Mouse (Mus musculus): ENCODE data around the gene B230118H07Rik. TPM values are rescaled to one million over a fixed set of nuclear protein-coding genes. Genes with fewer than 3 reads are reported as not detected.
A peak's percentile ranks its signal among the peaks of the same experiment; 100 is the strongest.

Gene B230118H07Rik
- polyA plus RNA-seq, 2 experiments, result 4.8 to 21.3 TPM

DNA sequence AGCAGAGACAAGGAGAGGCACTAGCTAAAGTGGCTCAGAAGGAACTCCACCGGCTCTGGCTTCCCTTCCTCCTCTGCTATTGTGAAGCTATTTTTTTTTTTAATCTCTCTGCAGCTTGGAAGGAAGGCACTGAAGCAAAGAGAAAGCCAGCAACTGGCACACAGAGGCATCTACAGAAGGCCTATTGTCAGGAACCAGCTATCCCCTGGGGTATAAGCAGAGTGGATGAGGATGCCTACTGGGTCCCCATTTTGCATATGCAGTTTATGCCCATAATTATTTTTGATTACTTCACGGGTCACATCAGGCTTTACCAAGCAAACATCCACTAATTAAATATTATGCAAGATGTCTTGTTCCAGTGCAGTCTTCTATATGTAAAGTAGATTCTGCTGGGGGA lies 115.6 kb downstream of the B230118H07Rik start:
- DNase-seq (ENCODE audit: low read depth in 3 of 3, low spot score in 3 of 3) (no peak), ATAC-seq (ENCODE audit: insufficient read depth) (no peak)
- Histone ChIP-seq H3K27me3 (ENCODE audit: control insufficient read depth, insufficient read depth, low read length) (no peaks in the 10 kb centered on the region), H3K4me3 (ENCODE audit: insufficient read depth in 1 of 2, low read depth in 2 of 2, low read length in 2 of 2) (no peak overlapping the region), H3K9ac (replicated peaks) (no peak overlapping the region), H3K36me3 (replicated peaks; ENCODE audit: control insufficient read depth, insufficient read depth, low read depth) (no peaks in the 10 kb centered on the region), H3K4me2 (ENCODE audit: low read depth) (no peak overlapping the region), H3K27ac (no peak overlapping the region), H3K4me1 (replicated peaks; ENCODE audit: control insufficient read depth in 2 of 2, insufficient read depth in 2 of 2, low read length in 1 of 2) (no peaks in the 10 kb centered on the region), H3K9me3 (ENCODE audit: control insufficient read depth, low read length) (no peaks in the 10 kb centered on the region)
- 43% methylated on average over 2 of the region's 2 CpGs for WGBS (ENCODE audit: insufficient replicate concordance)
- TF ChIP-seq CTCF (IDR thresholded peaks at IDR 0.05; ENCODE audit: low read depth), result no peak
- no peak for TF ChIP-seq EP300 (IDR thresholded peaks at IDR 0.05; ENCODE audit: low read depth)

DNA sequence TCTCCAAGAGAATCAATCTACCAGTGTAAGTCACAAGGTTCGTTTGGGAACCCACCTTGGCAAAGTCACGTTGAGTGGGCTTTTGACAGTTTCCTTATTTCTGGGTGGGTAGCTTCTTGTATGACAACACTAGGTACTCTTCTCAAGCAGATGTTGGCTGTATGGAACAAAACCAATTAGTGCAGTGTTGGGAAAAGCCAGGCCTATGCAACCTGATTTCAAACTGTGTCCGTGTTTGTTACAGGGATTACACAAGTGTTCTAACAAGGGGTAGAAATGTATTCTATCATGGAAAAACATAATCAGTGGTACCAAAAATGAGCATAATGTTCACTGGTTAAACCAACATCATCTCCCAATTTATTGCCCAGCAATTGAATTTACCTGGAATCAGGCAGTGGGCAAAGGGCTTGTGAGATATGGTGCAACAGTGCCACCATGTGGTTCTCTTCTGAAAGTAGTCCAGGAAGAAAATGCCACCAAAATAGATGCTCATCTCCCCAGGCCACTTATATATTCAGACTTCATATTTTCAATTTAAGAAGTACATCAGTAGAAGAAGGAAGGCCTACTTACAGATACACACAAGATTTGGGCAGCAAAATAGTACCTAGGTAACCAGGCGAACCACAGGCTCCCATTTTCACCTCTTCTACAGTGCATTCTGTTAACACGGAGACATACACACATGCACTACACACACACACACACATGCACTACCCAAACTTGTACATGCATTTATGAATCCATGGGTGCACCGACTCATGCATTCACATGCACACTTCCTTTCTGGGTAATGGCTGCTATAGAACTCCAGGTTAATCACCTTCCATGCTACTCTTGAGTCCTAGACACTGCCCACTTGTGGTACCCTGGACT lies 123.6 kb downstream of the B230118H07Rik start:
- Histone ChIP-seq H3K9me3 (ENCODE audit: control insufficient read depth, low read length) (no peaks in the 10 kb centered on the region), H3K4me2 (ENCODE audit: low read depth) (no peak overlapping the region), H3K4me3 (ENCODE audit: insufficient read depth in 1 of 2, low read depth in 2 of 2, low read length in 2 of 2) (no peak overlapping the region), H3K27me3 (ENCODE audit: control insufficient read depth, insufficient read depth, low read length) (no peaks in the 10 kb centered on the region), H3K27ac (no peak overlapping the region), H3K4me1 (replicated peaks; ENCODE audit: control insufficient read depth in 2 of 2, insufficient read depth in 2 of 2, low read length in 1 of 2) (no peaks in the 10 kb centered on the region), H3K36me3 (replicated peaks; ENCODE audit: control insufficient read depth, insufficient read depth, low read depth) (no peaks in the 10 kb centered on the region), H3K9ac (replicated peaks) (no peak overlapping the region)
- peak in 2 of 3 experiments; percentile 2 to 10 for DNase-seq (ENCODE audit: low read depth in 3 of 3, low spot score in 3 of 3)
- TF ChIP-seq EP300 (IDR thresholded peaks at IDR 0.05; ENCODE audit: low read depth) (no peak), CTCF (IDR thresholded peaks at IDR 0.05; ENCODE audit: low read depth) (peak; percentile 53; the same call in 1 of the 2 replicates)
- 49% methylated on average over 6 of the region's 6 CpGs for WGBS (ENCODE audit: insufficient replicate concordance)
- ATAC-seq (ENCODE audit: insufficient read depth), result no peak

DNA sequence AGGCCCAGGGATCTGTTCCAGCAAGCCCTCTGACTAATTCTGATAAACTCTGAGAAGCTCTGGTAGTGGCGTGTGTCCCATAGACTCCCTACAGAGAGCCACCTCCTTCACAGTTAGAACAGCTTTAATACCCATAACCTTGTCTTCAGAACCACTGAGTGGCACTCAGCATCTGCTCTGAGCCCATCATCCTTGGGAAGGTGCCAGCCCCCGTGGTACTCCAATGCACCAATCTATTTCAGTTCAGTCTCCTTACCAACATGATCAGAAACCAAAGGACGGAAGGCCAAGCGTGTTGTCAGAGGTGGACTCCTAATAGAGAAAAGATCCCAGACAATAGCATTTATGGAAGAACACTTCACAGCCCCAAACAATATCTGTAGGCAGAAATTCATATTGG lies 124.2 kb downstream of the B230118H07Rik start:
- no peak overlapping the region for H3K27ac ChIP-seq
- WGBS (ENCODE audit: insufficient replicate concordance), result 65% methylated on average over 4 of the region's 4 CpGs
- ATAC-seq (ENCODE audit: insufficient read depth), result no peak

DNA sequence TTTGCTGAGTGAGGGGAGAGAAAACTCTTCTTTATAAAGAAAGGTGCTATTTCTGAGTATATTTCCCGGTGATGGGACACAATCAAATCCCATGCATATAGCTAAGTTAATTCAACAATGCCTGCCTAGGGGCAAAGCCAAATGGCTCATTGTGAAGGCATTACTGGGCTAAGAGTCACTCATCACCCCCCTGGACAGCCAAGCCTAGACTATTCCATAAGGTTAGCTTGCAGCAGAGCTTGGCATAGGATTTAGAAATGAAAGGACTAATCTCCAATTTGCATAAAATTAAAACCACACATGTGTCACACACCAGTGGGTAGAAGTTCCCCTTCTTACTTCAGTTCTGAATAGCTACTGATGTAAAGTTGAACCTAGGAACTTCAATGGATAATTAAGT lies 128.8 kb downstream of the B230118H07Rik start:
- no peak overlapping the region for H3K4me3 ChIP-seq (ENCODE audit: insufficient read depth in 1 of 2, low read depth in 2 of 2, low read length in 2 of 2)
- no peak for TF ChIP-seq CTCF (IDR thresholded peaks at IDR 0.05; ENCODE audit: low read depth)
- no peaks in the 10 kb centered on the region for H3K4me1 ChIP-seq (replicated peaks; ENCODE audit: control insufficient read depth in 2 of 2, insufficient read depth in 2 of 2, low read length in 1 of 2)
- ATAC-seq (ENCODE audit: insufficient read depth), result no peak
- H3K27ac ChIP-seq, result no peak overlapping the region
- H3K9ac ChIP-seq (replicated peaks), result no peak overlapping the region
- no peak for DNase-seq (ENCODE audit: low read depth in 3 of 3, low spot score in 3 of 3)
- WGBS (ENCODE audit: insufficient replicate concordance), result 63% methylated on average over 1 of the region's 1 CpGs
- H3K36me3 ChIP-seq (replicated peaks; ENCODE audit: control insufficient read depth, insufficient read depth, low read depth), result no peaks in the 10 kb centered on the region
- no peak overlapping the region for H3K4me2 ChIP-seq (ENCODE audit: low read depth)
- no peaks in the 10 kb centered on the region for H3K9me3 ChIP-seq (ENCODE audit: control insufficient read depth, low read length)
- no peaks in the 10 kb centered on the region for H3K27me3 ChIP-seq (ENCODE audit: control insufficient read depth, insufficient read depth, low read length)

More for the DNA sequence above, 124.2 kb downstream of the B230118H07Rik start:
- H3K4me3 ChIP-seq (ENCODE audit: insufficient read depth in 1 of 2, low read depth in 2 of 2, low read length in 2 of 2), result no peak overlapping the region
- no peaks in the 10 kb centered on the region for H3K36me3 ChIP-seq (replicated peaks; ENCODE audit: control insufficient read depth, insufficient read depth, low read depth)
- H3K9me3 ChIP-seq (ENCODE audit: control insufficient read depth, low read length), result no peaks in the 10 kb centered on the region
- DNase-seq (ENCODE audit: low read depth in 3 of 3, low spot score in 3 of 3), result no peak
- no peaks in the 10 kb centered on the region for H3K27me3 ChIP-seq (ENCODE audit: control insufficient read depth, insufficient read depth, low read length)
- no peaks in the 10 kb centered on the region for H3K4me1 ChIP-seq (replicated peaks; ENCODE audit: control insufficient read depth in 2 of 2, insufficient read depth in 2 of 2, low read length in 1 of 2)
- H3K4me2 ChIP-seq (ENCODE audit: low read depth), result no peak overlapping the region
- no peak overlapping the region for H3K9ac ChIP-seq (replicated peaks)
- TF ChIP-seq EP300 (IDR thresholded peaks at IDR 0.05; ENCODE audit: low read depth), result no peak

DNA sequence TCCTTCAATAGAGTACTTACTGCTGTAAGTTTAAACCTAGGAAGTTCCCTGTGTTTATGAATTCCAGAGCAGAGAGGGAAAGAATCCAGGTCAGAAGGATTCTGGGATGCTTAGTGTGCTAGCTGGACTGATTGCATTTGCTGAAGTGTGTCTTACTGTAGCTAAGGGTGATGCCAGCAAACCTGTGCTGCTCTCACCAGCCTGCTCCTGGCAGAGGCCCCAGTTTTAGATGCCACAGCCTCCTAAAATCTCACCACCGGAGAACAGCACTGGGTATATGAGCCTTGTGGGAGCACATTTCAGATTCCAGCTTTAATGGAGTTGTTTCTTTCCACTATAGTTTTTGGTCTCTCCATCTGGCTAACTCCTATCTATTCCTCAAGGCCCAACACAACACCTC lies 129.4 kb downstream of the B230118H07Rik start:
- Histone ChIP-seq H3K27me3 (ENCODE audit: control insufficient read depth, insufficient read depth, low read length) (no peaks in the 10 kb centered on the region), H3K9ac (replicated peaks) (no peak overlapping the region), H3K27ac (no peak overlapping the region), H3K4me3 (ENCODE audit: insufficient read depth in 1 of 2, low read depth in 2 of 2, low read length in 2 of 2) (no peak overlapping the region), H3K4me1 (replicated peaks; ENCODE audit: control insufficient read depth in 2 of 2, insufficient read depth in 2 of 2, low read length in 1 of 2) (no peaks in the 10 kb centered on the region), H3K4me2 (ENCODE audit: low read depth) (no peak overlapping the region), H3K9me3 (ENCODE audit: control insufficient read depth, low read length) (no peaks in the 10 kb centered on the region), H3K36me3 (replicated peaks; ENCODE audit: control insufficient read depth, insufficient read depth, low read depth) (no peaks in the 10 kb centered on the region)
- 74% methylated on average over 1 of the region's 1 CpGs for WGBS (ENCODE audit: insufficient replicate concordance)
- DNase-seq (ENCODE audit: low read depth in 3 of 3, low spot score in 3 of 3) (no peak), ATAC-seq (ENCODE audit: insufficient read depth) (no peak)
- TF ChIP-seq CTCF (IDR thresholded peaks at IDR 0.05; ENCODE audit: low read depth), result no peak
- TF ChIP-seq EP300 (IDR thresholded peaks at IDR 0.05; ENCODE audit: low read depth), result no peak

Other genes starting within 250 kb of the B230118H07Rik start
- 0.11 and 0.17 TPM in 2 replicates for gene Rag2, start 24.8 kb downstream of the B230118H07Rik start, polyA plus RNA-seq (2012; rRNA removed)
- 0.20 and 0.43 TPM in 2 replicates for gene Rag2, start 24.8 kb downstream of the B230118H07Rik start, polyA plus RNA-seq (2014; fragmentation: Nextera tagmentation; extraction: Ambion mirVana)
- 0.17 and 0.19 TPM in 2 replicates for gene Rag1, start within 50 bp of the B230118H07Rik start, polyA plus RNA-seq (2012; rRNA removed)
- gene Rag1, start within 50 bp of the B230118H07Rik start, polyA plus RNA-seq (2014; fragmentation: Nextera tagmentation; extraction: Ambion mirVana), result 0.20 and 0.32 TPM in 2 replicates
- gene Traf6, start 28.9 kb upstream of the B230118H07Rik start, polyA plus RNA-seq (2012; rRNA removed), result 2.7 and 3.3 TPM in 2 replicates
- gene Traf6, start 28.9 kb upstream of the B230118H07Rik start, polyA plus RNA-seq (2014; fragmentation: Nextera tagmentation; extraction: Ambion mirVana), result 4.5 and 5.3 TPM in 2 replicates
- 1.4 and 1.7 TPM in 2 replicates for gene Prr5l, start 233.5 kb upstream of the B230118H07Rik start, polyA plus RNA-seq (2012; rRNA removed)
- gene Prr5l, start 233.5 kb upstream of the B230118H07Rik start, polyA plus RNA-seq (2014; fragmentation: Nextera tagmentation; extraction: Ambion mirVana), result 1.7 and 3.9 TPM in 2 replicates
- 16.0 and 29.7 TPM in 2 replicates for gene Commd9, start 236.7 kb upstream of the B230118H07Rik start, polyA plus RNA-seq (2012; rRNA removed)
- 19.8 and 23.5 TPM in 2 replicates for gene Commd9, start 236.7 kb upstream of the B230118H07Rik start, polyA plus RNA-seq (2014; fragmentation: Nextera tagmentation; extraction: Ambion mirVana)

All from liver, embryonic 14.5 days (tissue).